Mouse (Mus musculus): Measurements from ENCODE around the gene Dhx15. TPM values are rescaled to one million over a fixed set of nuclear protein-coding genes. Genes with fewer than 3 reads are reported as not detected.
A peak's percentile ranks its signal among the peaks of the same experiment; 100 is the strongest.

Gene Dhx15
- polyA plus RNA-seq, 1 experiment = 31.3 TPM

- WGBS = 44% methylated on average over 9 of the region's 9 CpGs
- H3K27me3 ChIP-seq (ENCODE audit: control insufficient read depth, insufficient read depth, low read length) = no peaks in the 10 kb centered on the region
These were observed 58.2 kb downstream of the Dhx15 start for GRCm38 (mm10) chr5:52132092-52132491.

GRCm38 (mm10) chr5:52131389-52131788, 58.9 kb downstream of the Dhx15 start:
- no peak overlapping the region for H3K4me3 ChIP-seq (ENCODE audit: extremely low read depth, insufficient read depth, insufficient read length)
- no peaks in the 10 kb centered on the region for H3K4me1 ChIP-seq (ENCODE audit: control insufficient read depth, insufficient read depth, insufficient read length)
- no peak overlapping the region for H3K27ac ChIP-seq (ENCODE audit: insufficient read depth, low read length)
- DNase-seq (ENCODE audit: low read depth in 1 of 2, low spot score in 2 of 2) = no peak
- TF ChIP-seq CTCF (IDR thresholded peaks at IDR 0.05; ENCODE audit: extremely low read depth, insufficient read depth, insufficient read length, insufficient replicate concordance) (no peak), POLR2A (IDR thresholded peaks at IDR 0.05; ENCODE audit: low read depth, low read length) (no peak)
- H3K27me3 ChIP-seq (ENCODE audit: control insufficient read depth, insufficient read depth, low read length) = no peaks in the 10 kb centered on the region
- 92% methylated on average over 13 of the region's 13 CpGs for WGBS
- no peaks in the 10 kb centered on the region for H3K36me3 ChIP-seq (ENCODE audit: control insufficient read depth, insufficient read depth, low read length)

More at GRCm38 (mm10) chr5:52132092-52132491, 58.2 kb downstream of the Dhx15 start:
- Histone ChIP-seq H3K4me1 (ENCODE audit: control insufficient read depth, insufficient read depth, insufficient read length) (no peaks in the 10 kb centered on the region), H3K27ac (ENCODE audit: insufficient read depth, low read length) (no peak overlapping the region), H3K4me3 (ENCODE audit: extremely low read depth, insufficient read depth, insufficient read length) (no peak overlapping the region), H3K36me3 (ENCODE audit: control insufficient read depth, insufficient read depth, low read length) (no peaks in the 10 kb centered on the region)
- peak in 1 of 2 experiments; percentile 43 for DNase-seq (ENCODE audit: low read depth in 1 of 2, low spot score in 2 of 2)
- peak; percentile 75 for TF ChIP-seq CTCF (IDR thresholded peaks at IDR 0.05; ENCODE audit: extremely low read depth, insufficient read depth, insufficient read length, insufficient replicate concordance)
- TF ChIP-seq POLR2A (IDR thresholded peaks at IDR 0.05; ENCODE audit: low read depth, low read length) = no peak

GRCm38 (mm10) chr5:52130496-52130895, 59.8 kb downstream of the Dhx15 start:
- no peaks in the 10 kb centered on the region for H3K36me3 ChIP-seq (ENCODE audit: control insufficient read depth, insufficient read depth, low read length)
- no peak for DNase-seq (ENCODE audit: low read depth in 1 of 2, low spot score in 2 of 2)
- no peak overlapping the region for H3K27ac ChIP-seq (ENCODE audit: insufficient read depth, low read length)
- H3K4me1 ChIP-seq (ENCODE audit: control insufficient read depth, insufficient read depth, insufficient read length) = no peaks in the 10 kb centered on the region
- no peak overlapping the region for H3K4me3 ChIP-seq (ENCODE audit: extremely low read depth, insufficient read depth, insufficient read length)
- 85% methylated on average over 1 of the region's 1 CpGs for WGBS
- no peaks in the 10 kb centered on the region for H3K27me3 ChIP-seq (ENCODE audit: control insufficient read depth, insufficient read depth, low read length)
- TF ChIP-seq CTCF (IDR thresholded peaks at IDR 0.05; ENCODE audit: extremely low read depth, insufficient read depth, insufficient read length, insufficient replicate concordance) = no peak
- no peak for TF ChIP-seq POLR2A (IDR thresholded peaks at IDR 0.05; ENCODE audit: low read depth, low read length)

GRCm38 (mm10) chr5:52126263-52126662, 64.1 kb downstream of the Dhx15 start:
- H3K36me3 ChIP-seq (ENCODE audit: control insufficient read depth, insufficient read depth, low read length) = no peaks in the 10 kb centered on the region
- 79% methylated on average over 7 of the region's 7 CpGs for WGBS
- no peaks in the 10 kb centered on the region; the same call in 1 of the 2 replicates for H3K4me1 ChIP-seq (ENCODE audit: control insufficient read depth, insufficient read depth, insufficient read length)
- H3K27ac ChIP-seq (ENCODE audit: insufficient read depth, low read length) = no peak overlapping the region
- DNase-seq (ENCODE audit: low read depth in 1 of 2, low spot score in 2 of 2) = no peak
- H3K4me3 ChIP-seq (ENCODE audit: extremely low read depth, insufficient read depth, insufficient read length) = no peak overlapping the region
- H3K27me3 ChIP-seq (ENCODE audit: control insufficient read depth, insufficient read depth, low read length) = no peaks in the 10 kb centered on the region
- no peak for TF ChIP-seq CTCF (IDR thresholded peaks at IDR 0.05; ENCODE audit: extremely low read depth, insufficient read depth, insufficient read length, insufficient replicate concordance)
- TF ChIP-seq POLR2A (IDR thresholded peaks at IDR 0.05; ENCODE audit: low read depth, low read length) = no peak

GRCm38 (mm10) chr5:52125854-52126253, 64.5 kb downstream of the Dhx15 start:
- DNase-seq (ENCODE audit: low read depth in 1 of 2, low spot score in 2 of 2) = no peak
- Histone ChIP-seq H3K27me3 (ENCODE audit: control insufficient read depth, insufficient read depth, low read length) (no peaks in the 10 kb centered on the region), H3K27ac (ENCODE audit: insufficient read depth, low read length) (no peak overlapping the region), H3K36me3 (ENCODE audit: control insufficient read depth, insufficient read depth, low read length) (no peaks in the 10 kb centered on the region), H3K4me1 (ENCODE audit: control insufficient read depth, insufficient read depth, insufficient read length) (no peaks in the 10 kb centered on the region; the same call in 1 of the 2 replicates), H3K4me3 (ENCODE audit: extremely low read depth, insufficient read depth, insufficient read length) (no peak overlapping the region)
- TF ChIP-seq POLR2A (IDR thresholded peaks at IDR 0.05; ENCODE audit: low read depth, low read length) = no peak
- no peak for TF ChIP-seq CTCF (IDR thresholded peaks at IDR 0.05; ENCODE audit: extremely low read depth, insufficient read depth, insufficient read length, insufficient replicate concordance)
- WGBS = 78% methylated on average over 8 of the region's 8 CpGs

GRCm38 (mm10) chr5:52122146-52122545, 68.2 kb downstream of the Dhx15 start:
- 78% methylated on average over 6 of the region's 6 CpGs for WGBS
- Histone ChIP-seq H3K4me3 (ENCODE audit: extremely low read depth, insufficient read depth, insufficient read length) (no peak overlapping the region), H3K36me3 (ENCODE audit: control insufficient read depth, insufficient read depth, low read length) (no peaks in the 10 kb centered on the region), H3K27ac (ENCODE audit: insufficient read depth, low read length) (no peak overlapping the region), H3K4me1 (ENCODE audit: control insufficient read depth, insufficient read depth, insufficient read length) (no peaks in the 10 kb centered on the region; the same call in 1 of the 2 replicates), H3K27me3 (ENCODE audit: control insufficient read depth, insufficient read depth, low read length) (peaks cover 2% of the 10 kb centered on the region; the same call in 1 of the 2 replicates)
- no peak for DNase-seq (ENCODE audit: low read depth in 1 of 2, low spot score in 2 of 2)
- TF ChIP-seq POLR2A (IDR thresholded peaks at IDR 0.05; ENCODE audit: low read depth, low read length) (no peak), CTCF (IDR thresholded peaks at IDR 0.05; ENCODE audit: extremely low read depth, insufficient read depth, insufficient read length, insufficient replicate concordance) (no peak)

- Histone ChIP-seq H3K27ac (ENCODE audit: insufficient read depth, low read length) (no peak overlapping the region), H3K4me1 (ENCODE audit: control insufficient read depth, insufficient read depth, insufficient read length) (peaks cover 6% of the 10 kb centered on the region), H3K36me3 (ENCODE audit: control insufficient read depth, insufficient read depth, low read length) (no peaks in the 10 kb centered on the region), H3K27me3 (ENCODE audit: control insufficient read depth, insufficient read depth, low read length) (peaks cover 16% of the 10 kb centered on the region), H3K4me3 (ENCODE audit: extremely low read depth, insufficient read depth, insufficient read length) (no peak overlapping the region)
- 82% methylated on average over 2 of the region's 2 CpGs for WGBS
- TF ChIP-seq POLR2A (IDR thresholded peaks at IDR 0.05; ENCODE audit: low read depth, low read length) (no peak), CTCF (IDR thresholded peaks at IDR 0.05; ENCODE audit: extremely low read depth, insufficient read depth, insufficient read length, insufficient replicate concordance) (no peak)
- no peak for DNase-seq (ENCODE audit: low read depth in 1 of 2, low spot score in 2 of 2)
These were observed 70.5 kb downstream of the Dhx15 start for GRCm38 (mm10) chr5:52119822-52120221.
